Mouse (Mus musculus) lung, embryonic 16.5 days (tissue): ENCODE results near the gene Pde1c. TPM values are rescaled to one million over a fixed set of nuclear protein-coding genes. Genes with fewer than 3 reads are reported as not detected.

Experiments
- ATAC-seq: fragments of 200-750 bp; cut with Nextera tagmentation; 2 replicates; pipeline ENCODE4 v1.8.0; 2017; ENCODE audit warnings: low read depth, mild to moderate bottlenecking, moderate library complexity
- H3K27ac ChIP-seq: fragments of 300-500 bp; sonication (generic); 2 replicates; pipeline ENCODE4 v1.5.1; 2014; ENCODE audit warnings: mild to moderate bottlenecking, control low read depth, low read length
- H3K27me3 ChIP-seq: fragments of 300-500 bp; sonication (generic); 2 replicates; pipeline ENCODE4 v1.6.1; 2014; ENCODE audit warnings: low read depth, low read length, mixed read lengths; ENCODE audit not compliant: control insufficient read depth, insufficient read depth
- H3K36me3 ChIP-seq: fragments of 300-500 bp; sonication (generic); 2 replicates; pipeline ENCODE4 v1.6.1; 2014; ENCODE audit warnings: low read length; ENCODE audit not compliant: control insufficient read depth, insufficient read depth
- H3K4me1 ChIP-seq: fragments of 300-500 bp; sonication (generic); replicated peaks from 2 replicates; pipeline ENCODE4 v1.6.1; 2014; ENCODE audit warnings: low read length, mixed read lengths; ENCODE audit not compliant: control insufficient read depth, insufficient read depth
- H3K4me2 ChIP-seq: fragments of 300-500 bp; sonication (generic); 2 replicates; pipeline ENCODE4 v1.6.1; 2014; ENCODE audit warnings: low read depth, low read length, control low read depth
- H3K4me3 ChIP-seq: fragments of 300-500 bp; sonication (generic); 2 replicates; pipeline ENCODE4 v1.5.1; 2014; ENCODE audit warnings: mild to moderate bottlenecking, low read length, control low read depth
- H3K9ac ChIP-seq: fragments of 300-500 bp; sonication (generic); 2 replicates; pipeline ENCODE4 v1.6.1; 2014; ENCODE audit warnings: low read length, control low read depth
- H3K9me3 ChIP-seq: fragments of 300-500 bp; sonication (generic); 2 replicates; pipeline ENCODE4 v1.6.1; 2016; ENCODE audit warnings: low read length; ENCODE audit not compliant: control insufficient read depth
- WGBS: fragments of 180-500 bp; shearing (Covaris S2); extraction: QIAGEN DNeasy Blood & Tissue Kit; methylation state at CpG from one replicate; pipeline ENCODE4 v1.1.7; 2014; 5-methylcytosine and 5-hydroxymethylcytosine counted together
- polyA plus RNA-seq: library from polyadenylated mRNA; unstranded; fragments of >200 nt; fragmentation: Nextera tagmentation; extraction: Ambion mirVana; gene quantifications from 2 replicates; pipeline ENCODE4 v1.2.1, GENCODE M21; 2015

The Pde1c gene
- polyA plus RNA-seq, 1 experiment from 2014 or later = 0.89 TPM

GRCm38 (mm10) chr6:56360086-56360485 is 208.8 kb downstream of the Pde1c start:
- H3K4me2 ChIP-seq = no peak overlapping the region
- peaks cover 4% of the 10 kb centered on the region; the same call in 1 of the 2 replicates for H3K4me1 ChIP-seq
- peaks cover 8% of the 10 kb centered on the region for H3K27me3 ChIP-seq
- no peaks in the 10 kb centered on the region for H3K36me3 ChIP-seq
- no peak overlapping the region for H3K4me3 ChIP-seq
- H3K9ac ChIP-seq = no peak overlapping the region
- H3K27ac ChIP-seq = no peak overlapping the region
- ATAC-seq = no peak
- 36% methylated on average over 6 of the region's 6 CpGs for WGBS
- no peaks in the 10 kb centered on the region for H3K9me3 ChIP-seq

- H3K4me1 ChIP-seq = peaks cover 4% of the 10 kb centered on the region; the same call in 1 of the 2 replicates
- no peaks in the 10 kb centered on the region for H3K9me3 ChIP-seq
- no peak overlapping the region for H3K27ac ChIP-seq
- WGBS = 46% methylated on average over 3 of the region's 3 CpGs
- ATAC-seq = no peak
- H3K4me2 ChIP-seq = no peak overlapping the region
- H3K4me3 ChIP-seq = no peak overlapping the region
- H3K27me3 ChIP-seq = peaks cover 8% of the 10 kb centered on the region
- H3K9ac ChIP-seq = no peak overlapping the region
- no peaks in the 10 kb centered on the region for H3K36me3 ChIP-seq
These were observed 209.8 kb downstream of the Pde1c start for GRCm38 (mm10) chr6:56359126-56359525.

GRCm38 (mm10) chr6:56347207-56347606 is 221.7 kb downstream of the Pde1c start:
- 64% methylated on average over 3 of the region's 3 CpGs for WGBS
- Histone ChIP-seq H3K36me3 (no peaks in the 10 kb centered on the region), H3K4me3 (no peak overlapping the region), H3K27me3 (no peaks in the 10 kb centered on the region), H3K4me1 (no peaks in the 10 kb centered on the region), H3K4me2 (no peak overlapping the region), H3K9ac (no peak overlapping the region), H3K9me3 (no peaks in the 10 kb centered on the region), H3K27ac (no peak overlapping the region)
- ATAC-seq = no peak

GRCm38 (mm10) chr6:56345082-56345481 is 223.8 kb downstream of the Pde1c start:
- Histone ChIP-seq H3K27me3 (no peaks in the 10 kb centered on the region), H3K9ac (no peak overlapping the region), H3K4me1 (no peaks in the 10 kb centered on the region), H3K4me3 (no peak overlapping the region), H3K27ac (no peak overlapping the region), H3K4me2 (no peak overlapping the region), H3K9me3 (no peaks in the 10 kb centered on the region), H3K36me3 (no peaks in the 10 kb centered on the region)
- WGBS = 24% methylated on average over 4 of the region's 4 CpGs
- no peak for ATAC-seq

- Histone ChIP-seq H3K9me3 (no peaks in the 10 kb centered on the region), H3K36me3 (no peaks in the 10 kb centered on the region), H3K4me2 (no peak overlapping the region), H3K27ac (no peak overlapping the region), H3K4me3 (no peak overlapping the region), H3K4me1 (no peaks in the 10 kb centered on the region), H3K9ac (no peak overlapping the region), H3K27me3 (no peaks in the 10 kb centered on the region)
- 56% methylated on average over 1 of the region's 1 CpGs for WGBS
- ATAC-seq = no peak
These were observed 226.9 kb downstream of the Pde1c start for GRCm38 (mm10) chr6:56342005-56342404.

GRCm38 (mm10) chr6:56335811-56336446 is 233.0 kb downstream of the Pde1c start:
- Histone ChIP-seq H3K4me2 (no peak overlapping the region), H3K27ac (no peak overlapping the region), H3K4me1 (no peaks in the 10 kb centered on the region), H3K9ac (no peak overlapping the region), H3K27me3 (no peaks in the 10 kb centered on the region), H3K4me3 (no peak overlapping the region), H3K36me3 (no peaks in the 10 kb centered on the region), H3K9me3 (no peaks in the 10 kb centered on the region)
- ATAC-seq = no peak
- WGBS = 74% methylated on average over 3 of the region's 3 CpGs

- Histone ChIP-seq H3K27ac (no peak overlapping the region), H3K9me3 (no peaks in the 10 kb centered on the region), H3K36me3 (no peaks in the 10 kb centered on the region), H3K9ac (no peak overlapping the region), H3K27me3 (no peaks in the 10 kb centered on the region), H3K4me2 (no peak overlapping the region), H3K4me3 (no peak overlapping the region), H3K4me1 (no peaks in the 10 kb centered on the region)
- ATAC-seq = no peak
- WGBS = 75% methylated on average over 4 of the region's 4 CpGs
These were observed 236.8 kb downstream of the Pde1c start for GRCm38 (mm10) chr6:56332149-56332548.

- 84% methylated on average over 6 of the region's 6 CpGs for WGBS
- ATAC-seq = no peak
- H3K9me3 ChIP-seq = no peaks in the 10 kb centered on the region
These were observed 237.5 kb downstream of the Pde1c start for GRCm38 (mm10) chr6:56331432-56331831.

GRCm38 (mm10) chr6:56328103-56328502 is 240.8 kb downstream of the Pde1c start:
- Histone ChIP-seq H3K4me1 (no peaks in the 10 kb centered on the region), H3K9me3 (no peaks in the 10 kb centered on the region), H3K4me3 (no peak overlapping the region), H3K36me3 (no peaks in the 10 kb centered on the region), H3K27me3 (no peaks in the 10 kb centered on the region), H3K9ac (no peak overlapping the region), H3K27ac (no peak overlapping the region), H3K4me2 (no peak overlapping the region)
- no peak for ATAC-seq
- 48% methylated on average over 1 of the region's 1 CpGs for WGBS

More at GRCm38 (mm10) chr6:56331432-56331831, 237.5 kb downstream of the Pde1c start:
- Histone ChIP-seq H3K4me3 (no peak overlapping the region), H3K36me3 (no peaks in the 10 kb centered on the region), H3K9ac (no peak overlapping the region), H3K27me3 (no peaks in the 10 kb centered on the region), H3K4me1 (no peaks in the 10 kb centered on the region), H3K4me2 (no peak overlapping the region), H3K27ac (no peak overlapping the region)

- no peak overlapping the region for H3K9ac ChIP-seq
- H3K4me2 ChIP-seq = no peak overlapping the region
- no peak overlapping the region for H3K27ac ChIP-seq
- H3K9me3 ChIP-seq = no peaks in the 10 kb centered on the region
- no peaks in the 10 kb centered on the region for H3K27me3 ChIP-seq
- ATAC-seq = no peak
- H3K4me3 ChIP-seq = no peak overlapping the region
- 8% methylated on average over 3 of the region's 3 CpGs for WGBS
- no peaks in the 10 kb centered on the region for H3K4me1 ChIP-seq
- H3K36me3 ChIP-seq = no peaks in the 10 kb centered on the region
These were observed 246.1 kb downstream of the Pde1c start for GRCm38 (mm10) chr6:56322799-56323198.
